Mouse (Mus musculus) kidney, postnatal 25 days (tissue): Measurements from ENCODE around the gene Ccdc3.

Source experiments
- DNase-seq, 2 experiments: peaks; one replicate each; pipeline ENCODE4 v3.0.0; 2021; ENCODE audit warnings: mixed read lengths in 2 of 2

The Ccdc3 gene

DNA sequence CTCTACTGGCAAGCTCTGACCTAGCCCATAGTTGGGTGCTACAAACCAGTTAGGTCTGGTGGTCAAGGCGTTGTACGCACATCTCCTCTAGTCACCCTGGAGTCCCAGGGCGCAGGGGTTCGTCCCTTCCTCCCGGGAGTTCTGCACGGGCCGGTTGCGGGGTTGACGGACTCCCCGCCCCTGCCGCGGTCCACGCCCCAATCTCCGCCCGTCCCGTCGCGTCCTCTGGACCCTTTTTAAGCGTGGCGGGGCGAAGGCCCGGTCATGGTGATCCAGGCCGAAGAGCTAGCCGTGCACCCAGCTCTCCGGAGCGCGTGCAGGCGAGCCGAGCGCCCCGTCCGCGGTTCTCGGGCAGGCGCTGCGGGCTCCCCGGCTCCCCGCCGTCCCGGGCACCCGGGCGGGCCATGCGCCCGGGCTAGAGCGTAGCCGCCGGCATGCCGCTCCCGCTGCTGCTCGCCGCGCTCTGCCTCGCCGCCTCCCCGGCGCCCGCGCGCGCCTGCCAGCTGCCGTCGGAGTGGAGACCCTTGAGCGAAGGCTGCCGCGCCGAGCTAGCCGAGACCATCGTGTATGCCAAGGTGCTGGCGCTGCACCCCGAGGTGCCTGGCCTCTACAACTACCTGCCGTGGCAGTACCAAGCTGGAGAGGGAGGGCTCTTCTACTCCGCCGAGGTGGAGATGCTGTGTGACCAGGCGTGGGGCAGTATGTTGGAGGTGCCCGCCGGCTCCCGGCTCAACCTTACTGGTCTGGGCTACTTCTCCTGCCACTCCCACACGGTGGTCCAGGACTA, at the start of gene Ccdc3:
Ccdc3 (plus strand) TSS at position 277 of the 787 bp plus-strand sequence.
- DNase-seq, result peak; percentile 53 to 71

DNA sequence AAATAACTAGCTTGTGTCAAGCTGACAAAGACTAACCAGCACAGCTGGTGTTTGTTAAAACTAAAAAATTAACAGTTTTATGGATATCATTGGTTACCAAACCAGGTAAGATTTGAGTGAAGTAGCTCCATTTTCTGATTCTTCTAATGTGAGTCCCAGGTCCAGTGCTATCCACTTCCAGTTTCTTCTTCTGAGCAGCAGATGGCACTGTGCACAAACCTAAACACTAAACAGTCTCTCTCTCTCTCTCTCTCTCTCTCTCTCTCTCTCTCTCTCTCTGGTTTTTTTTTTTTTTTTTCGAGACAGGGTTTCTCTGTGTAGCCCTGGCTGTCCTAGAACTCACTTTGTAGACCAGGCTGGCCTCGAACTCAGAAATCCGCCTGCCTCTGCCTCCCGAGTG, 47.2 kb upstream of the Ccdc3 start:
- DNase-seq, result peak; percentile 18 to 37

GRCm38 (mm10) chr2:5094876-5095275, 42.7 kb upstream of the Ccdc3 start:
- no peak for DNase-seq

GRCm38 (mm10) chr2:5095316-5095715, 42.3 kb upstream of the Ccdc3 start:
- DNase-seq, result no peak

DNA sequence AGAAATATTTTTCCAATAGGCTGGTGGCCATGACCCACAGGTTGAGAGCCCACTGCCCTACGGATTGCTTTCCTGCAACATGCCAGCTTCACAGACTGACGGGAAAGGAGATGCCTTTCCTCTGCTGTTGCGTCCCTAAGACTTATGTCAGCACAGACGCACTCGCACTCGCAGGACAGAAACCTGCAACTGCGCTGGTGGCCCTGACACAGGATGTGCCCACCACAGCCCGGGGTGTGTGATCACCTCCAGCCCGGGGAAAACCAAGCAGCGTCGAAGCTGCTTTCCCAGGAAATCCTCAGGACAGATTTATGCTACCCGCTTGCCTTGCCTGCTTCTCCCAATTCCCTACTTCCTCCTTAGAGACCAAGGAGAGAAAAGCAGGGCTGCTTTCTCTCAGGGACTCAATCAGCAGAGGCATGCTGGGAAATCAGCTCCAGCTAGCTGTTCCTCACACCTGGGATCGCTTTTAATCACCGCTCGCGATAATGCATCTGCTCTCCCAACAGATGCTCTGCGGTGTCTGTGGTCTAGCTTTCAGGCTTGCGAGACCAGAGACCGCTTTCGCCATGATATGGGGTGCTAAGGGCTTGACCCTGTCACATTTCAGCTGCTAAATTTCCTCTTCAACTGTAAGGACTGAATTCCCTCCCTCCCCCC, 39.7 kb upstream of the Ccdc3 start:
- no peak for DNase-seq

DNA sequence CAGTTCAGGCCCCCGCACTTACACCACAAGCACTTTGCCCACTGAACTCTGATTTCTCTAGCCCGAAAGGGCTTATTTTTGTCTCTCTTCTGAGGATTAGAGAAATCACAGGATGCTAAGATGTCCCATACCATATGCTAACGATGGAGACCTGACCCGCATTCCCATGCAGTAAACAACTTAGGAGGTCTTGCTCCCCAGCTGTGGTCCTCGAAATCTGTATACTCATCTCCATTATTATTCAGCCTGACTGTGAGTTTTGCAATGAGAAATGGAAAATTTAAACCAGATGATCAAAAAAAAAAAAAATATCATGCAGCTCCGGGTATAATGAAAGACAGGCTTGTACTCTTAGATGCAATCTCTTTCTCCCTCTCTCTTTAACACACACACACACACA, 38.4 kb upstream of the Ccdc3 start:
- DNase-seq, result no peak

- no peak for DNase-seq
Observed at GRCm38 (mm10) chr2:5101743-5102245, 35.8 kb upstream of the Ccdc3 start.

DNA sequence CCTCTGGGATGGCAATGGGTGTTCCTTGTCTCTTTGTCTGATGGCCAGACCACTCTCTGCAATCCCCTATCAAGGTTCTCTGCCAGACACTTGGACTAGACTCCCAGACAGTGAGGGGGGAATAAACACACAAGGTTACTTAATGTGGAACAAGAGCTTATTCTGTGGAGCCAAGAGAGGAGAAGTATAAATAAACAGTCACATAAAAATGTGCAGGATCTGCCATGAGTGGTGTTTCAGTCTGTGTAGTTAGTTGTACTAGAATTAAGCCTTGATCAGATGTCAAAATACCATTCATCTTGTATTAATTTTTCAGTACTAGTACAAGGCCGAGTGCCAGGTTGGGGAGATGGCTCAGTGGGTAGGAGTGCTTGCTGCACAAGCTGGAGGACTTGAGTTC, 34.7 kb upstream of the Ccdc3 start:
- no peak for DNase-seq

- DNase-seq, result no peak
Observed at GRCm38 (mm10) chr2:5112785-5113291, 24.7 kb upstream of the Ccdc3 start.

DNA sequence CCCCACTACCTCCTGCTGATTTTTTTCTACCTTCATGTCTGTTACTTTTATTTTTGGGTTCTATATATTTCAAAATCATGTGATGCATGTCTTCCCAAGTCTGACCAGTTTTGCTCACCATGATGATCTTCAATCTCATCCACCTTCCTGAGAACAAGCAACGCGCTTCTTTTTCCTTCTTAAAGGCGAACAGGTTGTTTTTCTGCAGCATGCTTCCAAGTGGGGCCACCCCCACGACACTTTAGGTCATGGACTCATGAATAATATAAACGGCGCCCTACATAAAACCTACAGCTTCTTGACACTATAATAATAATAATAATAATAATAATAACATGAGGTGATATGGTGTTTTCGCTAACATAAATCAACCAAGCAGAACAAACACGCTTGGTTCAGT, 23.2 kb upstream of the Ccdc3 start:
- DNase-seq, result no peak

DNA sequence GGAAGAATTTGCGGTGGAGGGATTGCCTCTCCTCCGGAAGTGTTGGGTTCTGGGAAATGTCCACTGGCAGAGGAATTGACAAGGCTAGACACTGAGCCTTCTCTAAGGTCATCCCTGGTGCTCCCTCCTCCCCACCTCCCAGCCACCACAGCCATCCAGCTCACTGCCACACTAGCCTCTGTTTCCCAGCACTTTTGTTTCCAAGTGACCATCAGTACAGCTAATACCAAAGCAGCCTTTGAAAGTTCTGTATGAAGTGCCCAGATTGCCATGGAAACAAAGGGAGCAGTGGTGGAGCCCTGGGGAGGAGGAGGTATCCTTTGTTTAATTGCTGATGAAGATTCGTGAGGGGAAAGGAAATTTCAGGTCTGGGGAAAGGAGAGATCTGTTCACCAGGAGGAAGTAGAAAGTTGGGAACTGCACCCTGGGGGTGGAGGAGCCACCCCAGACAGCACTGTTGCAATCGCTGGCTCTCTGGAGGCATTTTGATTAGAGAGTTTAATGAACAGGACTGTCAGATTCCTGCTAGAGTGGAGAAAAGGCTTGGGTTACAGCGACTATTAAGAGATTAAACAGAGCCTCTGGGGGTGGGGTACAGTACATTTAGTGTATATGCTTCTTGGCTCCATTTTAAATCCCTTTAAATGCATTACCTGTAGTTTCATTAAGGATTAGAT, 20.6 kb upstream of the Ccdc3 start:
- DNase-seq, result no peak

DNA sequence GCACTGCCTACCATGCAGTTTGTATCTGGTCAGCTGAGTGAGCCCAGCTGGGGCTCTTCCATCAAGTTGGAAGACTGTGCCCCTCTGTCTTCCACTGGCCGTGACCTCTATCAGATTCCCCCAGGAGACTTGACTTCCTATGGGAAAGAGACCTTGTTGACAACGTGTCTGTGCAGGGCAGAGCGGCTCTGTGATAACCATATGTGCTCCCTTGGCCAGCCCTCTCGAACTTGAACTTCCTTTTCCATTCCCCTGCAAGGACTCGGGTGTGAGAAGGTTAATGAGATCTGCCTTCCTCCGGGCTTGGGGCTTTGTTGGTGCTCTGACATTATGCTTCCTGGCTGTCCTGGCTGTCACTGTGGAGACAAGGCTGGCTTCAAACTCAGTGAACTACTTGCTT, 12.1 kb upstream of the Ccdc3 start:
- DNase-seq, result peak in 1 of 2 experiments; percentile 40

- DNase-seq, result no peak
Observed at GRCm38 (mm10) chr2:5127369-5127768, 10.2 kb upstream of the Ccdc3 start.

DNA sequence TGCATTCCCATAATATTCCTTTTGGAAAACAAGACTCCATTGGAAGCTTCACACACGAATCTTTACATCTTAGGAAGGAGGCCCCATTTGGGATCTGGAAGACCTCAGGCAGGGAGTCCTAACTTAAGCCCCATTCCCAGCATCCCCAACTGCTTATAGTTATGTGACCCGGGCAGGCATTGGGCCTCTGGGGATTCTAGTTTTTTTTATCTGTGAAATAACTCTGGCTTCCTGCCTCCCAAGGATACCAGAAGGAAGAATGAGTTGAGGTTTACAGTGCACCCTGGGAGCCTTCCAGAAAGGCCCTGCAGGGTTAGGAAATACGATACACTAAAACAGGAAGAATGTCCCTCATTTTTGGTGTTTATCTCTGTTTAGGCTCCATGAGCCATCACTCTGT, 8.5 kb upstream of the Ccdc3 start:
- DNase-seq, result peak in 1 of 2 experiments; percentile 12

DNA sequence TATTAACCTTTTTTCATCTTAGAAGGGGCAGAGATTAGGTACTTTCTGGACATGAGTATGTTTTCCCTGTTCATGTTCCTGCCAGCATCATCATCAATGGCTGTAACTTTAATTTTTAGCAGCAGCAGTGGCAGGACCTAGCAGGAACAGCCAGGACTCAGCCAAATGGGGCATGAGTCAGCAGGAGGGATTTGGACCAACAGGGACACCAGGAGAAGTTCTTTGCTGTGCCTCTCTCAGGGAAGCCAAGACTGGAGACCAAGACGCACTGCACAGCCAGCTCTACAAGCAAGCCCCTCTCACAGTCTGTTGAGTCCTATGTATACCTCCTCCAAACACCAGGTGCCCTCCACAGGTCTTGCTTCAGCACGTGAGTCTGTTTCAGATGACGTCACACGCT, 5.5 kb upstream of the Ccdc3 start:
- DNase-seq, result no peak

- peak in 1 of 2 experiments; percentile 45 for DNase-seq
Observed at GRCm38 (mm10) chr2:5134959-5135743, 2.4 kb upstream of the Ccdc3 start.

GRCm38 (mm10) chr2:5139961-5140360, 2.4 kb downstream of the Ccdc3 start:
- no peak for DNase-seq

- no peak for DNase-seq
Observed at GRCm38 (mm10) chr2:5144446-5144845, 6.9 kb downstream of the Ccdc3 start.

- no peak for DNase-seq
Observed at GRCm38 (mm10) chr2:5147907-5148306, 10.3 kb downstream of the Ccdc3 start.

DNA sequence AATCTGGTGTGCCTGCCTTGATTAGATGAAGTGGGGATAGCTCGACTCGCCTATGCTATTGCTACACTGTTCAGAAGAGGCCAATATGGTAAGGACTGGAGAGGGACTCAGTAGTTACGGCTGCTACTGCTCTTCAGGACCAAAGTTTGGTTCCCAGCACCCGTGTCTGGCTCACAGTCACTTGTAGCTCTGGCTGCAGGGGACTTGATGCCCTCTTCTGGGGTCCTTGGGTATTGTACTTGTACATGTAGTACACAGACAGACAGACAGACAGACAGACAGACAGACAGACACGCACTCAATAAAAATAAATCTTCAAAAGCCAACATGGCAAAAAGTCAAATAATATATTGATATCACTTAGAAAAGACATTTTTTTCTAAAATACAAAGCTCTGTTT, 17.1 kb downstream of the Ccdc3 start:
- no peak for DNase-seq

- DNase-seq, result no peak
Observed at GRCm38 (mm10) chr2:5160236-5160848, 22.8 kb downstream of the Ccdc3 start.
